Mouse (Mus musculus) midbrain, embryonic 13.5 days (tissue): ENCODE results near the gene Nkap. TPM values are rescaled to one million over a fixed set of nuclear protein-coding genes. Genes with fewer than 3 reads are reported as not detected.
"Not testable (repeated sequence)": the region's sequence is repeated elsewhere in the genome, so short reads cannot be mapped to it uniquely, and the experiment has no call there.

ENCODE experiments used
- ATAC-seq: fragments of 200-750 bp; cut with Nextera tagmentation; 2 replicates; pipeline ENCODE4 v1.8.0; 2017; ENCODE audit warnings: mild to moderate bottlenecking, moderate TSS enrichment, moderate library complexity
- H3K27ac ChIP-seq: fragments of 300-500 bp; sonication (generic); 2 replicates; pipeline ENCODE4 v1.5.1; 2015; ENCODE audit warnings: inconsistent platforms, mild to moderate bottlenecking, moderate library complexity
- H3K27me3 ChIP-seq: fragments of 300-500 bp; sonication (generic); 2 replicates; pipeline ENCODE4 v1.6.1; 2015; ENCODE audit warnings: mild to moderate bottlenecking, inconsistent platforms
- H3K36me3 ChIP-seq: fragments of 300-500 bp; sonication (generic); 2 replicates; pipeline ENCODE4 v1.6.1; 2015; ENCODE audit warnings: mild to moderate bottlenecking, inconsistent platforms
- H3K4me1 ChIP-seq: fragments of 300-500 bp; sonication (generic); replicated peaks from 2 replicates; pipeline ENCODE4 v1.6.1; 2015; ENCODE audit warnings: inconsistent platforms
- H3K4me2 ChIP-seq: fragments of 300-500 bp; sonication (generic); replicated peaks from 2 replicates; pipeline ENCODE4 v1.6.1; 2015; ENCODE audit warnings: moderate library complexity, mild to moderate bottlenecking, inconsistent platforms
- H3K4me3 ChIP-seq: fragments of 300-500 bp; sonication (generic); replicated peaks from 2 replicates; pipeline ENCODE4 v1.5.1; 2015; ENCODE audit warnings: mild to moderate bottlenecking, inconsistent platforms
- H3K9ac ChIP-seq: fragments of 300-500 bp; sonication (generic); replicated peaks from 2 replicates; pipeline ENCODE4 v1.6.1; 2015; ENCODE audit warnings: mild to moderate bottlenecking, inconsistent platforms
- H3K9me3 ChIP-seq: fragments of 300-500 bp; sonication (generic); 2 replicates; pipeline ENCODE4 v1.6.1; 2016; ENCODE audit warnings: mild to moderate bottlenecking, inconsistent platforms
- WGBS: fragments of 180-500 bp; shearing (Covaris S2); methylation state at CpG from one replicate; pipeline ENCODE4 v1.1.7; 2015; 5-methylcytosine and 5-hydroxymethylcytosine counted together
- polyA plus RNA-seq: library from polyadenylated mRNA; unstranded; fragments of >200 nt; fragmentation: Nextera tagmentation; extraction: Ambion mirVana; gene quantifications from 2 replicates; pipeline ENCODE4 v1.2.1, GENCODE M21; 2015

Gene Nkap
- polyA plus RNA-seq = 23.7 and 26.3 TPM in 2 replicates

- peaks cover 12% of the 10 kb centered on the region for H3K4me1 ChIP-seq
- peak within 1 kb of the TSS; percentile 69 for H3K4me3 ChIP-seq
- peak within 1 kb of the TSS; percentile 62 for H3K4me2 ChIP-seq
- H3K9me3 ChIP-seq = no peaks in the 10 kb centered on the region
- H3K27ac ChIP-seq = peak within 1 kb of the TSS; percentile 64
- ATAC-seq = peak; percentile 88
- H3K36me3 ChIP-seq = no peaks in the 10 kb centered on the region
- H3K27me3 ChIP-seq = no peaks in the 10 kb centered on the region
- H3K9ac ChIP-seq = peak within 1 kb of the TSS; percentile 80
- 11% methylated on average over 56 of the region's 58 CpGs for WGBS
Observed at GRCm38 (mm10) chrX:37126671-37127358, at the start of gene Nkap. Nkap (plus strand) TSS chrX:37126795.

GRCm38 (mm10) chrX:37080345-37080744, 46.2 kb upstream of the Nkap start:
- 77% methylated on average over 3 of the region's 4 CpGs for WGBS
- ATAC-seq, H3K9me3 ChIP-seq: not testable (repeated sequence)

GRCm38 (mm10) chrX:37081194-37081593, 45.4 kb upstream of the Nkap start:
- ATAC-seq = no peak
- no peak overlapping the region for H3K9ac ChIP-seq
- WGBS = 56% methylated on average over 6 of the region's 6 CpGs

More at GRCm38 (mm10) chrX:37080345-37080744, 46.2 kb upstream of the Nkap start:
- H3K4me3 ChIP-seq, H3K9ac ChIP-seq, H3K4me1 ChIP-seq, H3K4me2 ChIP-seq, H3K27ac ChIP-seq, H3K27me3 ChIP-seq: not testable (repeated sequence)
- peaks cover 14% of the 10 kb centered on the region for H3K36me3 ChIP-seq

GRCm38 (mm10) chrX:37084318-37084926, 42.2 kb upstream of the Nkap start:
- peaks cover 14% of the 10 kb centered on the region for H3K36me3 ChIP-seq
- H3K27ac ChIP-seq = peak overlapping the region; percentile 86
- peak overlapping the region; percentile 62 for H3K4me3 ChIP-seq
- H3K9ac ChIP-seq = peak overlapping the region; percentile 76
- ATAC-seq = peak; percentile 35
- WGBS = 18% methylated on average over 19 of the region's 19 CpGs
- H3K27me3 ChIP-seq = no peaks in the 10 kb centered on the region
- peak overlapping the region; percentile 73 for H3K4me2 ChIP-seq
- H3K9me3 ChIP-seq = no peaks in the 10 kb centered on the region
- peaks cover 10% of the 10 kb centered on the region for H3K4me1 ChIP-seq

More at GRCm38 (mm10) chrX:37081194-37081593, 45.4 kb upstream of the Nkap start:
- peaks cover 14% of the 10 kb centered on the region for H3K36me3 ChIP-seq
- H3K9me3 ChIP-seq = no peaks in the 10 kb centered on the region
- peaks cover 10% of the 10 kb centered on the region for H3K4me1 ChIP-seq
- H3K27me3 ChIP-seq = no peaks in the 10 kb centered on the region
- H3K4me2 ChIP-seq = no peak overlapping the region
- no peak overlapping the region for H3K4me3 ChIP-seq
- H3K27ac ChIP-seq = no peak overlapping the region

GRCm38 (mm10) chrX:37084927-37085660, 41.5 kb upstream of the Nkap start, which contains the start of gene Rpl39:
Rpl39 (minus strand) TSS chrX:37085402.
- peak within 1 kb of the TSS; percentile 76 for H3K9ac ChIP-seq
- H3K4me2 ChIP-seq = peak within 1 kb of the TSS; percentile 73
- H3K4me3 ChIP-seq = peak within 1 kb of the TSS; percentile 62
- H3K36me3 ChIP-seq = peaks cover 12% of the 10 kb centered on the region
- WGBS = 18% methylated on average over 38 of the region's 38 CpGs
- no peaks in the 10 kb centered on the region for H3K9me3 ChIP-seq
- peak; percentile 94 for ATAC-seq
- peak within 1 kb of the TSS; percentile 86 for H3K27ac ChIP-seq
- H3K27me3 ChIP-seq = no peaks in the 10 kb centered on the region
- H3K4me1 ChIP-seq = peaks cover 10% of the 10 kb centered on the region

- no peak; the same call in 1 of the 2 replicates for ATAC-seq
- H3K36me3 ChIP-seq = peaks cover 11% of the 10 kb centered on the region
- H3K4me2 ChIP-seq = peak overlapping the region; percentile 73
- WGBS = 21% methylated on average over 9 of the region's 9 CpGs
- H3K9me3 ChIP-seq = no peaks in the 10 kb centered on the region
- H3K9ac ChIP-seq = peak overlapping the region; percentile 76; the same call in 1 of the 2 replicates
- peaks cover 10% of the 10 kb centered on the region for H3K4me1 ChIP-seq
- peak overlapping the region; percentile 62 for H3K4me3 ChIP-seq
- H3K27ac ChIP-seq = peak overlapping the region; percentile 86
- no peaks in the 10 kb centered on the region for H3K27me3 ChIP-seq
Observed at GRCm38 (mm10) chrX:37085665-37086064, 40.9 kb upstream of the Nkap start.

- H3K4me2 ChIP-seq = no peak overlapping the region
- no peak overlapping the region for H3K4me3 ChIP-seq
- 81% methylated on average over 1 of the region's 1 CpGs for WGBS
- no peaks in the 10 kb centered on the region for H3K4me1 ChIP-seq
- no peaks in the 10 kb centered on the region for H3K9me3 ChIP-seq
- H3K27me3 ChIP-seq = no peaks in the 10 kb centered on the region
- H3K36me3 ChIP-seq = peaks cover 7% of the 10 kb centered on the region
- no peak overlapping the region for H3K27ac ChIP-seq
- ATAC-seq = no peak
- H3K9ac ChIP-seq = no peak overlapping the region
Observed at GRCm38 (mm10) chrX:37088778-37089177, 37.8 kb upstream of the Nkap start.

GRCm38 (mm10) chrX:37091457-37091856, 35.1 kb upstream of the Nkap start:
- no peaks in the 10 kb centered on the region for H3K9me3 ChIP-seq
- 95% methylated on average over 3 of the region's 3 CpGs for WGBS

GRCm38 (mm10) chrX:37095106-37095768, 31.4 kb upstream of the Nkap start:
- no peak overlapping the region for H3K27ac ChIP-seq
- no peaks in the 10 kb centered on the region for H3K4me1 ChIP-seq
- ATAC-seq = no peak
- H3K4me2 ChIP-seq = no peak overlapping the region
- H3K36me3 ChIP-seq = peaks cover 24% of the 10 kb centered on the region
- no peak overlapping the region for H3K9ac ChIP-seq
- 95% methylated on average over 11 of the region's 11 CpGs for WGBS
- H3K9me3 ChIP-seq = no peaks in the 10 kb centered on the region
- no peaks in the 10 kb centered on the region for H3K27me3 ChIP-seq
- no peak overlapping the region for H3K4me3 ChIP-seq

More at GRCm38 (mm10) chrX:37091457-37091856, 35.1 kb upstream of the Nkap start:
- no peak overlapping the region for H3K4me3 ChIP-seq
- no peaks in the 10 kb centered on the region for H3K4me1 ChIP-seq
- H3K36me3 ChIP-seq = peaks cover 11% of the 10 kb centered on the region
- no peak overlapping the region for H3K9ac ChIP-seq
- no peak overlapping the region for H3K4me2 ChIP-seq
- no peak for ATAC-seq
- no peaks in the 10 kb centered on the region for H3K27me3 ChIP-seq
- no peak overlapping the region for H3K27ac ChIP-seq

- no peaks in the 10 kb centered on the region for H3K27me3 ChIP-seq
- whole genome bisulfite sequencing = 89% methylated on average over 3 of the region's 3 CpGs
- no peak overlapping the region for H3K27ac ChIP-seq
- H3K4me2 ChIP-seq = no peak overlapping the region
- H3K36me3 ChIP-seq = peaks cover 24% of the 10 kb centered on the region
- H3K4me1 ChIP-seq = no peaks in the 10 kb centered on the region
- no peak overlapping the region for H3K9ac ChIP-seq
- H3K4me3 ChIP-seq = no peak overlapping the region
- ATAC-seq = no peak
- H3K9me3 ChIP-seq = no peaks in the 10 kb centered on the region
Observed at GRCm38 (mm10) chrX:37098681-37099080, 27.9 kb upstream of the Nkap start.

- H3K4me3 ChIP-seq = no peak overlapping the region
- WGBS = 91% methylated on average over 2 of the region's 2 CpGs
- H3K4me1 ChIP-seq = 0 out of 2 replicates have a peak, but pooled peaks cover 2% of the 10 kb centered on the region
- H3K27ac ChIP-seq = no peak overlapping the region
- H3K4me2 ChIP-seq = no peak overlapping the region
- peaks cover 10% of the 10 kb centered on the region for H3K36me3 ChIP-seq
- ATAC-seq = no peak
- no peaks in the 10 kb centered on the region for H3K27me3 ChIP-seq
- H3K9ac ChIP-seq = no peak overlapping the region
- H3K9me3 ChIP-seq = no peaks in the 10 kb centered on the region
Observed at GRCm38 (mm10) chrX:37103826-37104225, 22.8 kb upstream of the Nkap start.
